23 mouse cellular contexts compared by ENCODE assay signal in genomic region chr5:35770246-35770645, GRCm38 (mm10). TPM values are rescaled to one million over a fixed set of nuclear protein-coding genes. Genes with fewer than 3 reads are reported as not detected.
DNase-seq lines count a peak whose midpoint lies in the region; ATAC-seq and TF ChIP-seq lines count a peak whose summit lies in the region.
"Had no signal": no experiment of that assay in that cellular context is flagged by ENCODE, and none has a peak within 500 bp of the region (broad histone marks: within the 10 kb centered on the region; RNA-seq: fewer than 3 reads in every experiment).

No protein-coding gene starts in this region.

- no peak overlapping the region for H3K4me2 ChIP-seq in heart, embryonic 16.5 days (ENCODE audit: low read depth, low read length)
- no peak overlapping the region for H3K4me2 ChIP-seq in heart, embryonic 11.5 days
- H3K4me2 ChIP-seq: embryonic facial prominence, embryonic 12.5 days; embryonic facial prominence, embryonic 15.5 days; hindbrain, embryonic 13.5 days had no signal

- H3K4me3 ChIP-seq in gastrocnemius, adult 2 months = no peak overlapping the region
- no peak overlapping the region for H3K4me3 ChIP-seq in heart, embryonic 16.5 days (ENCODE audit: low read length)
- no peak overlapping the region for H3K4me3 ChIP-seq in heart, embryonic 11.5 days (ENCODE audit: low read depth, low read length)
- peak overlapping the region; percentile 67 for H3K4me3 ChIP-seq in E14TG2a.4 (replicated peaks; ENCODE audit: low read length)
- no peak overlapping the region for H3K4me3 ChIP-seq in cerebellum, adult 2 months (replicated peaks; ENCODE audit: insufficient read depth, low read depth, low read length)
- H3K4me3 ChIP-seq: embryonic facial prominence, embryonic 12.5 days; embryonic facial prominence, embryonic 15.5 days; heart, embryonic 10.5 days; hindbrain, embryonic 10.5 days; hindbrain, embryonic 13.5 days; intestine, embryonic 15.5 days had no signal

- H3K36me3 ChIP-seq in heart, embryonic 16.5 days (ENCODE audit: control insufficient read depth, insufficient read depth) = no peaks in the 10 kb centered on the region
- no peaks in the 10 kb centered on the region for H3K36me3 ChIP-seq in heart, embryonic 11.5 days (ENCODE audit: control insufficient read depth, insufficient read depth, low read length)
- H3K36me3 ChIP-seq in E14TG2a.4 (ENCODE audit: insufficient read depth, low read length) = no peaks in the 10 kb centered on the region
- H3K36me3 ChIP-seq: embryonic facial prominence, embryonic 12.5 days; embryonic facial prominence, embryonic 15.5 days; heart, embryonic 10.5 days; hindbrain, embryonic 10.5 days; hindbrain, embryonic 13.5 days; intestine, embryonic 15.5 days had no signal

- peaks cover 50% of the 10 kb centered on the region for H3K4me1 ChIP-seq in heart, embryonic 16.5 days (ENCODE audit: control insufficient read depth, insufficient read depth, low read length)
- peaks cover 41% of the 10 kb centered on the region for H3K4me1 ChIP-seq in heart, embryonic 11.5 days (ENCODE audit: control insufficient read depth, insufficient read depth, low read length)
- H3K4me1 ChIP-seq in E14TG2a.4 (replicated peaks; ENCODE audit: low read depth, low read length) = peaks cover 96% of the 10 kb centered on the region
- H3K4me1 ChIP-seq in cerebellum, adult 2 months (ENCODE audit: control insufficient read depth, insufficient read depth, low read length) = peaks cover 18% of the 10 kb centered on the region

- H3K27ac ChIP-seq in gastrocnemius, adult 2 months = peak overlapping the region; percentile 89
- peak overlapping the region; percentile 89 for H3K27ac ChIP-seq in heart, embryonic 16.5 days (ENCODE audit: low read length)
- no peak overlapping the region for H3K27ac ChIP-seq in heart, embryonic 11.5 days (ENCODE audit: low read depth, low read length)
- H3K27ac ChIP-seq in cerebellum, adult 2 months (ENCODE audit: insufficient read depth, low read length) = no peak overlapping the region
- H3K27ac ChIP-seq: embryonic facial prominence, embryonic 12.5 days; embryonic facial prominence, embryonic 15.5 days; hindbrain, embryonic 10.5 days; hindbrain, embryonic 13.5 days had no signal

- no peak for TF ChIP-seq CTCF in gastrocnemius, adult 2 months (IDR thresholded peaks at IDR 0.05)
- TF ChIP-seq CTCF in E14TG2a.4 (conservative IDR thresholded peaks at IDR 0.05; ENCODE audit: low read length) = no peak
- TF ChIP-seq CTCF in cerebellum, adult 2 months (IDR thresholded peaks at IDR 0.05; ENCODE audit: borderline replicate concordance, insufficient read depth, low read depth, low read length) = no peak

- H3K9ac ChIP-seq in heart, embryonic 16.5 days (ENCODE audit: low read length) = no peak overlapping the region
- no peak overlapping the region for H3K9ac ChIP-seq in heart, embryonic 11.5 days (ENCODE audit: low read depth, low read length)
- H3K9ac ChIP-seq: embryonic facial prominence, embryonic 12.5 days; embryonic facial prominence, embryonic 15.5 days; forebrain, postnatal 0 days; hindbrain, embryonic 13.5 days; intestine, embryonic 15.5 days had no signal

- intact Hi-C loops in gastrocnemius, adult 2 months (cut with DNase I) = no loop called here

- no peaks in the 10 kb centered on the region for H3K27me3 ChIP-seq in heart, embryonic 16.5 days (ENCODE audit: control insufficient read depth, insufficient read depth, low read length)
- peaks cover 4% of the 10 kb centered on the region; the same call in 1 of the 2 replicates for H3K27me3 ChIP-seq in heart, embryonic 11.5 days (ENCODE audit: control insufficient read depth, insufficient read depth, low read length)
- H3K27me3 ChIP-seq in E14TG2a.4 (ENCODE audit: insufficient read depth, low read length) = no peaks in the 10 kb centered on the region
- H3K27me3 ChIP-seq in cerebellum, adult 2 months (ENCODE audit: control insufficient read depth, insufficient read depth, low read length) = no peaks in the 10 kb centered on the region
- H3K27me3 ChIP-seq: embryonic facial prominence, embryonic 12.5 days; embryonic facial prominence, embryonic 15.5 days; hindbrain, embryonic 13.5 days; intestine, embryonic 15.5 days had no signal

- 87% methylated on average over 2 of the region's 2 CpGs for WGBS in heart, embryonic 16.5 days
- WGBS in heart, embryonic 11.5 days (ENCODE audit: insufficient replicate concordance) = 91% methylated on average over 2 of the region's 2 CpGs
- 97% methylated on average over 2 of the region's 2 CpGs for whole genome bisulfite sequencing in cerebellum, adult 2 months

- DNase-seq in gastrocnemius, adult 2 months = no peak
- no peak for DNase-seq in gastrocnemius, postnatal 4 days (ENCODE audit: low spot score in 2 of 2)
- DNase-seq in R1 (ENCODE audit: low read depth, low spot score) = peak; percentile 85
- no peak for DNase-seq in cerebellum, adult 2 months
- no peak for DNase-seq in T-cell, adult 2 months (ENCODE audit: low spot score)
- DNase-seq: cerebellum, adult 11-12 months; cerebellum, adult 9-10 months; forebrain, postnatal 0 days; kidney, adult 11 months; kidney, adult 8-10 months had no signal

- H3K9me3 ChIP-seq in heart, embryonic 16.5 days (replicated peaks; ENCODE audit: control insufficient read depth, low read length) = no peaks in the 10 kb centered on the region
- H3K9me3 ChIP-seq in heart, embryonic 11.5 days (replicated peaks; ENCODE audit: control insufficient read depth, low read length) = no peaks in the 10 kb centered on the region
- H3K9me3 ChIP-seq in E14TG2a.4 (ENCODE audit: low read length) = no peaks in the 10 kb centered on the region
- H3K9me3 ChIP-seq: embryonic facial prominence, embryonic 12.5 days; embryonic facial prominence, embryonic 15.5 days; heart, embryonic 10.5 days; hindbrain, embryonic 10.5 days; hindbrain, embryonic 13.5 days; intestine, embryonic 15.5 days had no signal

- ATAC-seq in heart, embryonic 16.5 days (replicated peaks; ENCODE audit: extremely low read depth, insufficient read depth, low FRiP score) = no peak
- ATAC-seq in heart, embryonic 11.5 days (replicated peaks; ENCODE audit: insufficient number of reproducible peaks, low FRiP score, low TSS enrichment) = no peak
- ATAC-seq: activated CD4-positive, CD25-positive, alpha-beta regulatory T cell, adult 4 months; forebrain, embryonic 14.5 days; hindbrain, embryonic 16.5 days had no signal

- no peak for TF ChIP-seq POLR2A in cerebellum, adult 2 months (IDR thresholded peaks at IDR 0.05; ENCODE audit: borderline replicate concordance, insufficient read depth, low read length)

RNA-seq across cellular contexts. Expression of gene Ablim2, which starts 12.6 kb away (rescaled TPM):
- 10 to 100 TPM; 40.7 to 42.5 TPM for total RNA-seq in gastrocnemius, adult 2 months (2021)
- 10 to 100 TPM; 70.5 to 76.6 TPM for total RNA-seq in gastrocnemius, postnatal 4 days (2021)
- polyA plus RNA-seq in heart, embryonic 16.5 days (2015; fragmentation: Nextera tagmentation; extraction: Ambion mirVana) = 4.7 and 7.3 TPM in 2 replicates
- polyA plus RNA-seq in heart, embryonic 11.5 days (2014; fragmentation: Nextera tagmentation; extraction: Ambion mirVana) = 1.9 and 2.5 TPM in 2 replicates
- polyA plus RNA-seq in cerebellum, adult 2 months (2012; rRNA removed) = 89.2 and 99.9 TPM in 2 replicates
- total RNA-seq: common myeloid progenitor, adult 5-6 weeks had no signal

RNA-seq across cellular contexts. Expression of gene Sh3tc1, which starts 30.5 kb away (rescaled TPM):
- 1 to 10 TPM; 2.2 to 2.4 TPM for total RNA-seq in gastrocnemius, adult 2 months (2021)
- total RNA-seq in gastrocnemius, postnatal 4 days (2021) = 1 to 10 TPM; 6.8 to 7.9 TPM
- 8.3 and 10.0 TPM in 2 replicates for polyA plus RNA-seq in heart, embryonic 16.5 days (2015; fragmentation: Nextera tagmentation; extraction: Ambion mirVana)
- 4.7 and 8.4 TPM in 2 replicates for polyA plus RNA-seq in heart, embryonic 11.5 days (2014; fragmentation: Nextera tagmentation; extraction: Ambion mirVana)
- 1.2 and 1.7 TPM in 2 replicates for polyA plus RNA-seq in cerebellum, adult 2 months (2012; rRNA removed)

Comparison
In these comparisons a context has a peak if more than half of its experiments do, and no peak if none do; other contexts are left out.
1. H3K27ac ChIP-seq: peak in gastrocnemius, adult 2 months (single experiment) and heart, embryonic 16.5 days (single experiment); none in heart, embryonic 11.5 days (single experiment) and cerebellum, adult 2 months (single experiment).
2. RNA of gene Ablim2, which starts 12.6 kb away (polyA plus RNA-seq): 89.2 to 99.9 TPM in cerebellum, adult 2 months; 4.7 to 7.3 TPM in heart, embryonic 16.5 days and 1.9 to 2.5 TPM in heart, embryonic 11.5 days; every median in the first group is over 10 times any median in the second.